Mouse (Mus musculus) MEL (cell line): ENCODE results near the gene Mrps34. TPM values are rescaled to one million over a fixed set of nuclear protein-coding genes. Genes with fewer than 3 reads are reported as not detected.

Experiments
- DNase-seq: peaks from one replicate; pipeline ENCODE4 v3.0.0; 2011; ENCODE audit warnings: low read depth, low spot score
- H3K27ac ChIP-seq: 2 replicates; pipeline ENCODE4 v1.5.1; 2012; ENCODE audit warnings: low read depth, mild to moderate bottlenecking, control low read depth, low read length, moderate library complexity; ENCODE audit not compliant: control insufficient read depth
- H3K27me3 ChIP-seq, 2 experiments: fragments of 150-350 bp in 1 of 2; sonication (generic) in 1 of 2; 2 replicates each; pipeline ENCODE4 v1.6.1; 2012; ENCODE audit warnings: low read length in 2 of 2, mild to moderate bottlenecking in 2 of 2, improper control_type of control experiment in 1 of 2, moderate library complexity in 1 of 2; ENCODE audit not compliant: insufficient read depth in 2 of 2, control insufficient read depth in 1 of 2
- H3K36me3 ChIP-seq, 2 experiments: 2 replicates each; pipeline ENCODE4 v1.6.1; 2012 to 2014; ENCODE audit warnings: low read length in 2 of 2, improper control_type of control experiment in 1 of 2, inconsistent platforms in 1 of 2, mild to moderate bottlenecking in 1 of 2; ENCODE audit not compliant: insufficient read depth in 2 of 2, control insufficient read depth in 1 of 2
- H3K4me1 ChIP-seq, 2 experiments: fragments of 150-350 bp in 1 of 2; sonication (generic) in 1 of 2; 2 replicates each; pipeline ENCODE4 v1.6.1; 2012; ENCODE audit warnings: low read length in 2 of 2, improper control_type of control experiment in 1 of 2, mild to moderate bottlenecking in 1 of 2; ENCODE audit not compliant: insufficient read depth in 2 of 2, control insufficient read depth in 1 of 2
- H3K4me3 ChIP-seq, 2 experiments: fragments of 150-350 bp in 1 of 2; sonication (generic) in 1 of 2; 2 replicates each; pipeline ENCODE4 v1.5.1; 2012; ENCODE audit warnings: low read depth in 2 of 2, low read length in 2 of 2, mild to moderate bottlenecking in 2 of 2, moderate library complexity in 2 of 2, control low read depth in 1 of 2, improper control_type of control experiment in 1 of 2; ENCODE audit not compliant: control insufficient read depth in 1 of 2, insufficient read depth in 1 of 2
- H3K79me2 ChIP-seq: 2 replicates; pipeline ENCODE4 v1.6.1; 2012; ENCODE audit warnings: mild to moderate bottlenecking, low read length, moderate library complexity; ENCODE audit not compliant: control insufficient read depth, poor library complexity, insufficient read depth
- H3K9ac ChIP-seq: 2 replicates; pipeline ENCODE4 v1.6.1; 2012; ENCODE audit warnings: low read depth, mild to moderate bottlenecking, control low read depth, low read length, moderate library complexity; ENCODE audit not compliant: control insufficient read depth, poor library complexity, severe bottlenecking
- H3K9me3 ChIP-seq: fragments of 150-350 bp; sonication (generic); replicated peaks from 2 replicates; pipeline ENCODE4 v1.6.1; 2012; ENCODE audit warnings: mild to moderate bottlenecking, low read length, improper control_type of control experiment, moderate library complexity; ENCODE audit not compliant: insufficient read depth
- CTCF ChIP-seq, 3 experiments: IDR thresholded peaks in 2 of 3; conservative IDR thresholded peaks in 1 of 3; 2 replicates each; pipeline ENCODE4 v1.5.1; 2011 to 2012; ENCODE audit warnings: low read length in 3 of 3, low read depth in 2 of 3, mild to moderate bottlenecking in 2 of 3, improper control_type of control experiment in 1 of 3, inconsistent platforms in 1 of 3, mixed read lengths in 1 of 3, moderate library complexity in 1 of 3; ENCODE audit not compliant: control insufficient read depth in 1 of 3, insufficient read depth in 1 of 3, poor library complexity in 1 of 3, severe bottlenecking in 1 of 3
- E2F4 ChIP-seq: IDR thresholded peaks from 2 replicates; pipeline ENCODE4 v1.6.1; 2011; ENCODE audit warnings: low read depth, low read length, improper control_type of control experiment, borderline replicate concordance
- EP300 ChIP-seq, 2 experiments: IDR thresholded peaks; 2 replicates each; pipeline ENCODE4 v1.6.1; 2011; ENCODE audit warnings: improper control_type of control experiment in 2 of 2, low read length in 2 of 2, low read depth in 1 of 2, mild to moderate bottlenecking in 1 of 2
- HCFC1 ChIP-seq: IDR thresholded peaks from 2 replicates; pipeline ENCODE4 v1.6.1; 2012; ENCODE audit warnings: low read depth, mild to moderate bottlenecking, inconsistent platforms, low read length, improper control_type of control experiment, moderate library complexity
- MAFK ChIP-seq: IDR thresholded peaks from 2 replicates; pipeline ENCODE4 v1.6.1; 2011; ENCODE audit warnings: low read depth, mild to moderate bottlenecking, low read length, improper control_type of control experiment, borderline replicate concordance
- MAZ ChIP-seq: IDR thresholded peaks from 2 replicates; pipeline ENCODE4 v1.6.1; 2012; ENCODE audit warnings: low read depth, mild to moderate bottlenecking, inconsistent platforms, low read length, improper control_type of control experiment
- MEF2A ChIP-seq: IDR thresholded peaks from 2 replicates; pipeline ENCODE4 v1.6.1; 2014; ENCODE audit warnings: low read depth, mild to moderate bottlenecking, inconsistent platforms, low read length, improper control_type of control experiment; ENCODE audit not compliant: poor library complexity, insufficient replicate concordance, severe bottlenecking; ENCODE audit errors: extremely low read depth
- MYB ChIP-seq: IDR thresholded peaks from 2 replicates; pipeline ENCODE4 v1.6.1; 2011; ENCODE audit warnings: mild to moderate bottlenecking, low read depth, low read length, improper control_type of control experiment
- MYC ChIP-seq: IDR thresholded peaks from 2 replicates; pipeline ENCODE4 v1.6.1; 2011; ENCODE audit warnings: low read depth, mild to moderate bottlenecking, low read length, improper control_type of control experiment, moderate library complexity
- NELFE ChIP-seq: IDR thresholded peaks from 2 replicates; pipeline ENCODE4 v1.6.1; 2011; ENCODE audit warnings: low read depth, low read length, improper control_type of control experiment
- NRF1 ChIP-seq: IDR thresholded peaks from 2 replicates; pipeline ENCODE4 v1.6.1; 2014; ENCODE audit warnings: low read depth, mild to moderate bottlenecking, inconsistent platforms, low read length, improper control_type of control experiment, moderate library complexity; ENCODE audit not compliant: poor library complexity, insufficient read depth, severe bottlenecking
- POLR2A ChIP-seq, 2 experiments: IDR thresholded peaks; 2 replicates each; pipeline ENCODE4 v1.6.1; 2011 to 2012; ENCODE audit warnings: low read length in 2 of 2, mild to moderate bottlenecking in 2 of 2, control low read depth in 1 of 2, improper control_type of control experiment in 1 of 2, low read depth in 1 of 2, moderate library complexity in 1 of 2; ENCODE audit not compliant: control insufficient read depth in 1 of 2, insufficient read depth in 1 of 2, poor library complexity in 1 of 2
- POLR2AphosphoS2 ChIP-seq: IDR thresholded peaks from 2 replicates; pipeline ENCODE4 v1.6.1; 2011; ENCODE audit warnings: low read length, improper control_type of control experiment
- POLR2AphosphoS5 ChIP-seq: IDR thresholded peaks from 2 replicates; pipeline ENCODE4 v1.6.1; 2012; ENCODE audit warnings: low read depth, borderline replicate concordance, mild to moderate bottlenecking, inconsistent platforms, low read length, moderate library complexity, mixed read lengths
- RCOR1 ChIP-seq: IDR thresholded peaks from 2 replicates; pipeline ENCODE4 v1.6.1; 2012; ENCODE audit warnings: low read depth, mild to moderate bottlenecking, inconsistent platforms, low read length, improper control_type of control experiment
- SMC3 ChIP-seq: IDR thresholded peaks from 2 replicates; pipeline ENCODE4 v1.6.1; 2011; ENCODE audit warnings: low read depth, low read length, improper control_type of control experiment
- TCF12 ChIP-seq: IDR thresholded peaks from 2 replicates; pipeline ENCODE4 v1.6.1; 2014; ENCODE audit warnings: low read depth, mild to moderate bottlenecking, inconsistent platforms, low read length, improper control_type of control experiment, moderate library complexity
- ZMIZ1 ChIP-seq: IDR thresholded peaks from 2 replicates; pipeline ENCODE4 v1.6.1; 2012; ENCODE audit warnings: low read depth, mild to moderate bottlenecking, inconsistent platforms, low read length, improper control_type of control experiment, moderate library complexity
- polyA plus RNA-seq, 2 experiments: library from polyadenylated mRNA; stranded (reverse) in 1 of 2; unstranded in 1 of 2; fragments of >175 nt in 1 of 2; fragments of >200 nt in 1 of 2; gene quantifications; 2 replicates each; pipeline versions ENCODE4 v1.2.1 to v1.2.4; 2012; ENCODE audit warnings: low replicate concordance in 2 of 2, low read depth in 1 of 2; ENCODE audit not compliant: insufficient read length in 2 of 2, insufficient read depth in 1 of 2, missing spikeins in 1 of 2
- total RNA-seq: library from RNA; depleted of rRNA; stranded (reverse); fragments of 300-350 nt; gene quantifications from 2 replicates; pipeline ENCODE4 v1.2.3, GENCODE M21; 2012

Mrps34 gene
- total and polyA plus RNA-seq, 3 experiments, result 74.8 to 82.0 TPM; not detected in 1

DNA sequence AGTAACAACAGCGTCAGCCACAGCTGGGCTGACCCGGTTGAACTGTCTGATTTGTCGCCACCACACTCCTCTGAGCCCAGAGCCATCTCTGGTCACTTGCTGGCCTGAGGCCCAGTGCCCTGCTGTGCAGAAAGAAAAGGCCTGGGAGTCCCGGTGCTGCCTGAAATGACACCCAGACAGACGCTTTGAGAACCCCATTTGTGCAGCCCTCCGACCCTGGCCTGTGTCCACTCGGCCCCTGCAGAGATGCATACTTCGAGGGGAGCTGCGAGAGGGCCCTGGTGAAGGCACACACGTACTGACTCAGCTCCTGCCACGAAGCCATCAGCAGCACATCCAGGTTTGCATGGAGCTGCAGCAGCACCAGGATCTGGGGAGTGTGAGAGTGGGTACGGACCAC, 2.1 kb upstream of the Mrps34 start:
- peaks cover 0 to 17% of the 10 kb centered on the region in 2 experiments; a peak in 2 of 4 replicates for H3K4me1 ChIP-seq
- no peak overlapping the region for H3K4me3 ChIP-seq
- peaks cover 0 to 7% of the 10 kb centered on the region in 2 experiments; a peak in 2 of 4 replicates for H3K36me3 ChIP-seq

GRCm38 (mm10) chr17:24893276-24893675, 1.6 kb upstream of the Mrps34 start:
- peaks cover 0 to 16% of the 10 kb centered on the region in 2 experiments; a peak in 2 of 4 replicates for H3K4me1 ChIP-seq
- H3K27ac ChIP-seq, result no peak overlapping the region
- no peak for DNase-seq
- no peak overlapping the region for H3K9ac ChIP-seq
- no peak overlapping the region for H3K4me3 ChIP-seq
- no peaks in the 10 kb centered on the region for H3K9me3 ChIP-seq
- no peak for TF ChIP-seq POLR2AphosphoS2
- H3K36me3 ChIP-seq, result peaks cover 0 to 7% of the 10 kb centered on the region in 2 experiments; a peak in 2 of 4 replicates
- H3K27me3 ChIP-seq, result no peaks in the 10 kb centered on the region
- H3K79me2 ChIP-seq, result peaks cover 34% of the 10 kb centered on the region

More for the DNA sequence above, 2.1 kb upstream of the Mrps34 start:
- TF ChIP-seq MEF2A, result no peak
- TF ChIP-seq TCF12, result no peak
- TF ChIP-seq RCOR1, result no peak
- no peak for TF ChIP-seq NRF1
- no peak for TF ChIP-seq E2F4
- TF ChIP-seq HCFC1, result no peak
- TF ChIP-seq NELFE, result no peak
- no peak for TF ChIP-seq MAZ
- no peak for TF ChIP-seq CTCF (IDR thresholded peaks at IDR 0.05 in 2 of 3, conservative IDR thresholded peaks at IDR 0.05 in 1 of 3; ENCODE audit: control insufficient read depth in 1 of 3, insufficient read depth in 1 of 3, low read depth in 2 of 3, low read length in 3 of 3, poor library complexity in 1 of 3, severe bottlenecking in 1 of 3)
- TF ChIP-seq POLR2AphosphoS5, result no peak
- peaks cover 36% of the 10 kb centered on the region for H3K79me2 ChIP-seq
- H3K27ac ChIP-seq, result no peak overlapping the region
- no peak overlapping the region for H3K9ac ChIP-seq
- H3K9me3 ChIP-seq, result no peaks in the 10 kb centered on the region
- DNase-seq, result no peak
- H3K27me3 ChIP-seq, result no peaks in the 10 kb centered on the region

- peaks cover 0 to 7% of the 10 kb centered on the region in 2 experiments; a peak in 2 of 4 replicates for H3K36me3 ChIP-seq
- peaks cover 34% of the 10 kb centered on the region for H3K79me2 ChIP-seq
- no peaks in the 10 kb centered on the region for H3K27me3 ChIP-seq
- no peak for TF ChIP-seq MYC
- no peak for TF ChIP-seq HCFC1
- TF ChIP-seq MAFK, result no peak
- TF ChIP-seq ZMIZ1, result no peak
- no peak for TF ChIP-seq MYB
- TF ChIP-seq POLR2A (IDR thresholded peaks at IDR 0.05; ENCODE audit: control insufficient read depth in 1 of 2, insufficient read depth in 1 of 2, low read depth in 1 of 2, low read length in 2 of 2, poor library complexity in 1 of 2), result no peak
- no peak for TF ChIP-seq SMC3
- no peak for TF ChIP-seq POLR2AphosphoS5
- TF ChIP-seq EP300 (IDR thresholded peaks at IDR 0.05; ENCODE audit: low read depth in 1 of 2, low read length in 2 of 2), result no peak
- no peak for TF ChIP-seq E2F4
- H3K9me3 ChIP-seq, result no peaks in the 10 kb centered on the region
- peak overlapping the region; percentile 95 for H3K9ac ChIP-seq
- H3K4me1 ChIP-seq, result peaks cover 0 to 16% of the 10 kb centered on the region in 2 experiments; a peak in 2 of 4 replicates
- peak overlapping the region; percentile 65 for H3K27ac ChIP-seq
- H3K4me3 ChIP-seq, result peak overlapping the region; percentile 80 to 94
- no peak for DNase-seq
Observed at GRCm38 (mm10) chr17:24894061-24894994, 588 bp upstream of the Mrps34 start.
